Comparison of ENCODE assay signal across 25 mouse cellular contexts in genomic region chr1:131757211-131757610, GRCm38 (mm10). TPM values are rescaled to one million over a fixed set of nuclear protein-coding genes. Genes with fewer than 3 reads are reported as not detected.
DNase-seq lines count a peak whose midpoint lies in the region; ATAC-seq lines count a peak whose summit lies in the region.
"Had no signal": no experiment of that assay in that cellular context is flagged by ENCODE, and none has a peak within 500 bp of the region (broad histone marks: within the 10 kb centered on the region; RNA-seq: fewer than 3 reads in every experiment).

No protein-coding gene starts in this region.

- intact Hi-C loops in heart, postnatal 14 days (cut with DNase I): no loop called here

- H3K4me3 ChIP-seq in heart, embryonic 10.5 days: no peak overlapping the region
- no peak overlapping the region for H3K4me3 ChIP-seq in heart, embryonic 11.5 days (ENCODE audit: low read depth, low read length)

- peak; percentile 54 to 63 for DNase-seq in cerebellum, postnatal 10 days
- no peak for DNase-seq in cerebellum, adult 9-10 months
- DNase-seq in heart, adult 11 months: peak; percentile 64
- no peak for DNase-seq in heart, postnatal 14 days
- peak; percentile 69 for DNase-seq in heart, embryonic 10.5 days (ENCODE audit: low spot score)
- peak; percentile 2 for DNase-seq in ovary, postnatal 36 days (ENCODE audit: low spot score)
- no peak for DNase-seq in ovary, postnatal 14 days (ENCODE audit: low spot score)
- DNase-seq: adrenal gland, adult 2 months; adrenal gland, adult 8-10 months; adrenal gland, postnatal 10 days; adrenal gland, postnatal 14 days; adrenal gland, postnatal 25 days; adrenal gland, postnatal 36 days; B cell, adult 2 months; cerebellum, adult 11 months; cerebellum, adult 11-12 months had no signal

- no peak for ATAC-seq in heart, embryonic 11.5 days (replicated peaks; ENCODE audit: insufficient number of reproducible peaks, low FRiP score, low TSS enrichment)
- ATAC-seq: activated CD4-positive, CD25-positive, alpha-beta regulatory T cell, adult 4 months; CD4-positive, CD25-positive, alpha-beta regulatory T cell, adult 4 months; Patski had no signal

- H3K27me3 ChIP-seq in heart, embryonic 10.5 days (ENCODE audit: insufficient read depth, poor library complexity, severe bottlenecking): peaks cover 16% of the 10 kb centered on the region
- H3K27me3 ChIP-seq in heart, embryonic 11.5 days (ENCODE audit: control insufficient read depth, insufficient read depth, low read length): peaks cover 3% of the 10 kb centered on the region; the same call in 1 of the 2 replicates

- H3K9me3 ChIP-seq in heart, embryonic 10.5 days: no peaks in the 10 kb centered on the region
- no peaks in the 10 kb centered on the region for H3K9me3 ChIP-seq in heart, embryonic 11.5 days (replicated peaks; ENCODE audit: control insufficient read depth, low read length)
- H3K9me3 ChIP-seq: G1E had no signal

- H3K27ac ChIP-seq in heart, embryonic 10.5 days: no peak overlapping the region
- H3K27ac ChIP-seq in heart, embryonic 11.5 days (ENCODE audit: low read depth, low read length): no peak overlapping the region

- whole genome bisulfite sequencing in heart, embryonic 10.5 days: 89% methylated on average over 6 of the region's 6 CpGs
- 94% methylated on average over 6 of the region's 6 CpGs for WGBS in heart, embryonic 11.5 days (ENCODE audit: insufficient replicate concordance)

- H3K4me1 ChIP-seq in heart, embryonic 10.5 days: peaks cover 44% of the 10 kb centered on the region
- H3K4me1 ChIP-seq in heart, embryonic 11.5 days (ENCODE audit: control insufficient read depth, insufficient read depth, low read length): peaks cover 18% of the 10 kb centered on the region

- H3K9ac ChIP-seq in heart, embryonic 11.5 days (ENCODE audit: low read depth, low read length): no peak overlapping the region

- H3K4me2 ChIP-seq in heart, embryonic 11.5 days: no peak overlapping the region

- H3K36me3 ChIP-seq in heart, embryonic 10.5 days: no peaks in the 10 kb centered on the region
- H3K36me3 ChIP-seq in heart, embryonic 11.5 days (ENCODE audit: control insufficient read depth, insufficient read depth, low read length): no peaks in the 10 kb centered on the region
- H3K36me3 ChIP-seq: G1E had no signal

RNA-seq across cellular contexts. Expression of gene Slc26a9, which starts 13.4 kb away (rescaled TPM):
- total RNA-seq in heart, postnatal 14 days (2021): not detected
- 0.05 and 0.06 TPM in 2 replicates for polyA plus RNA-seq in heart, embryonic 10.5 days (2016; fragmentation: Nextera tagmentation; extraction: Ambion mirVana)
- polyA plus RNA-seq in heart, embryonic 11.5 days (2014; fragmentation: Nextera tagmentation; extraction: Ambion mirVana): not detected in 2 replicates
- total RNA-seq: adrenal gland, adult 18-20 months; adrenal gland, postnatal 36 days; CH12.LX; MEL had no signal
- polyA plus RNA-seq: activated CD4-positive, CD25-positive, alpha-beta regulatory T cell, adult 4 months; C2C12; CD4-positive, CD25-positive, alpha-beta regulatory T cell, adult 4 months had no signal

RNA-seq across cellular contexts. Expression of gene Pm20d1, which starts 40.0 kb away (rescaled TPM):
- 1 to 10 TPM; 4.4 TPM for total RNA-seq in heart, postnatal 14 days (2021)
- polyA plus RNA-seq in heart, embryonic 10.5 days (2016; fragmentation: Nextera tagmentation; extraction: Ambion mirVana): 2.1 and 3.1 TPM in 2 replicates
- 0.75 and 1.3 TPM in 2 replicates for polyA plus RNA-seq in heart, embryonic 11.5 days (2014; fragmentation: Nextera tagmentation; extraction: Ambion mirVana)
- total RNA-seq: MEL had no signal
- polyA plus RNA-seq: activated CD4-positive, CD25-positive, alpha-beta regulatory T cell, adult 4 months; G1E; Patski had no signal

Comparison
In these comparisons a context has a peak if more than half of its experiments do, and no peak if none do; other contexts are left out.
1. DNase-seq: peak in cerebellum, postnatal 10 days (2 of 2), heart, adult 11 months (single experiment), heart, embryonic 10.5 days (single experiment) and ovary, postnatal 36 days (single experiment); none in cerebellum, adult 9-10 months (single experiment), heart, postnatal 14 days (0 of 2) and ovary, postnatal 14 days (single experiment).